Mouse (Mus musculus) heart, adult 2 months (tissue): ENCODE measurements around the gene Upp2. TPM values are rescaled to one million over a fixed set of nuclear protein-coding genes. Genes with fewer than 3 reads are reported as not detected.

Experiments used
- DNase-seq, 2 experiments: peaks; one replicate each; pipeline ENCODE4 v3.0.0; 2021
- H3K27ac ChIP-seq: fragments of 200-600 bp; 2 replicates; pipeline ENCODE4 v1.8.1; 2022
- H3K27me3 ChIP-seq: fragments of 200-500 bp; 2 replicates; pipeline ENCODE4 v1.6.1; 2012; ENCODE audit warnings: mild to moderate bottlenecking, low read length, inconsistent platforms, mixed read lengths; ENCODE audit not compliant: control insufficient read depth, insufficient read depth
- H3K36me3 ChIP-seq: fragments of 200-500 bp; 2 replicates; pipeline ENCODE4 v1.6.1; 2012; ENCODE audit warnings: low read length, inconsistent platforms; ENCODE audit not compliant: control insufficient read depth, insufficient read depth
- H3K4me1 ChIP-seq: fragments of 200-500 bp; 2 replicates; pipeline ENCODE4 v1.6.1; 2011; ENCODE audit warnings: low read length; ENCODE audit not compliant: control insufficient read depth, insufficient read depth
- H3K4me3 ChIP-seq: fragments of 200-600 bp; 2 replicates; pipeline ENCODE4 v1.8.1; 2022
- H3K79me2 ChIP-seq: fragments of 200-500 bp; replicated peaks from 2 replicates; pipeline ENCODE4 v1.6.1; 2012; ENCODE audit warnings: mild to moderate bottlenecking, inconsistent platforms, low read length, moderate library complexity, mixed read lengths; ENCODE audit not compliant: control insufficient read depth, insufficient read depth
- H3K9ac ChIP-seq: fragments of 200-500 bp; 2 replicates; pipeline ENCODE4 v1.6.1; 2012; ENCODE audit warnings: low read depth, mild to moderate bottlenecking, control low read depth, inconsistent platforms, low read length, mixed read lengths
- CTCF ChIP-seq: fragments of 200-600 bp; IDR thresholded peaks from 2 replicates; pipeline ENCODE4 v1.8.1; 2022; ENCODE audit warnings: antibody characterized with exemption, mild to moderate bottlenecking, moderate library complexity
- EP300 ChIP-seq: fragments of 200-500 bp; IDR thresholded peaks from 2 replicates; pipeline ENCODE4 v1.6.1; 2011; ENCODE audit warnings: low read depth, low read length, control low read depth; ENCODE audit not compliant: insufficient read depth
- POLR2A ChIP-seq: fragments of 200-500 bp; IDR thresholded peaks from 2 replicates; pipeline ENCODE4 v1.6.1; 2011; ENCODE audit warnings: mild to moderate bottlenecking, low read depth, low read length, control low read depth; ENCODE audit not compliant: insufficient read depth
- WGBS: fragments of 180-500 bp; shearing (Covaris S2); methylation state at CpG from one replicate; pipeline ENCODE4 v1.1.7; 2018; 5-methylcytosine and 5-hydroxymethylcytosine counted together
- intact Hi-C: fragments of 180-260 bp; cut with DNase I; formaldehyde crosslinking; loops from one replicate; pipeline ENCODE4 v1.15.1; 2025
- polyA plus RNA-seq: library from polyadenylated mRNA; depleted of rRNA; stranded (reverse); fragments of >200 nt; gene quantifications from 2 replicates; pipeline ENCODE4 v1.2.3, GENCODE M21; 2012
- total RNA-seq, 2 experiments: library from RNA; stranded (reverse); gene quantifications; 2 replicates each; pipeline ENCODE4 v1.2.3; 2021

The Upp2 gene
- total and polyA plus RNA-seq, 3 experiments: 2.2 to 3.3 (median 3.0) TPM

- TF ChIP-seq EP300 (no peak), CTCF (no peak)
- Histone ChIP-seq H3K79me2 (no peaks in the 10 kb centered on the region), H3K36me3 (no peaks in the 10 kb centered on the region), H3K27me3 (no peaks in the 10 kb centered on the region), H3K4me1 (no peaks in the 10 kb centered on the region), H3K4me3 (no peak overlapping the region), H3K27ac (no peak overlapping the region), H3K9ac (no peak overlapping the region)
- intact Hi-C loops: no loop called here
- WGBS: 50% methylated on average over 2 of the region's 2 CpGs
- no peak for DNase-seq
These were observed 185.8 kb downstream of the Upp2 start for GRCm38 (mm10) chr2:58752891-58753290.

GRCm38 (mm10) chr2:58754736-58755135, 187.6 kb downstream of the Upp2 start:
- Histone ChIP-seq H3K4me1 (no peaks in the 10 kb centered on the region), H3K4me3 (no peak overlapping the region), H3K36me3 (no peaks in the 10 kb centered on the region), H3K27ac (no peak overlapping the region), H3K9ac (no peak overlapping the region), H3K79me2 (no peaks in the 10 kb centered on the region), H3K27me3 (no peaks in the 10 kb centered on the region)
- intact Hi-C loops: no loop called here
- no peak for TF ChIP-seq POLR2A
- 73% methylated on average over 3 of the region's 3 CpGs for WGBS
- no peak for DNase-seq

- no peaks in the 10 kb centered on the region for H3K79me2 ChIP-seq
- intact Hi-C loops: no loop called here
- TF ChIP-seq POLR2A: no peak
- TF ChIP-seq CTCF: no peak
- no peak for TF ChIP-seq EP300
- H3K27ac ChIP-seq: no peak overlapping the region
- DNase-seq: no peak
- no peaks in the 10 kb centered on the region for H3K36me3 ChIP-seq
- no peaks in the 10 kb centered on the region for H3K4me1 ChIP-seq
- no peak overlapping the region for H3K4me3 ChIP-seq
- no peaks in the 10 kb centered on the region for H3K27me3 ChIP-seq
- WGBS: 57% methylated on average over 2 of the region's 2 CpGs
- H3K9ac ChIP-seq: no peak overlapping the region
These were observed 191.0 kb downstream of the Upp2 start for GRCm38 (mm10) chr2:58758081-58758480.

- DNase-seq: no peak
- H3K4me1 ChIP-seq: no peaks in the 10 kb centered on the region
- no peak overlapping the region for H3K9ac ChIP-seq
- H3K27me3 ChIP-seq: no peaks in the 10 kb centered on the region
- H3K27ac ChIP-seq: no peak overlapping the region
- no peak overlapping the region for H3K4me3 ChIP-seq
- no peaks in the 10 kb centered on the region for H3K36me3 ChIP-seq
- TF ChIP-seq POLR2A (no peak), EP300 (no peak), CTCF (no peak)
- H3K79me2 ChIP-seq: no peaks in the 10 kb centered on the region
- intact Hi-C loops: no loop called here
- 42% methylated on average over 5 of the region's 5 CpGs for WGBS
These were observed 192.6 kb downstream of the Upp2 start for GRCm38 (mm10) chr2:58759676-58760075.

- Histone ChIP-seq H3K36me3 (no peaks in the 10 kb centered on the region), H3K27ac (no peak overlapping the region), H3K4me1 (no peaks in the 10 kb centered on the region), H3K9ac (no peak overlapping the region), H3K4me3 (no peak overlapping the region), H3K79me2 (no peaks in the 10 kb centered on the region), H3K27me3 (no peaks in the 10 kb centered on the region)
- WGBS: 69% methylated on average over 8 of the region's 8 CpGs
- intact Hi-C loops: no loop called here
- no peak for DNase-seq
- no peak for TF ChIP-seq POLR2A
- TF ChIP-seq CTCF: no peak
These were observed 198.0 kb downstream of the Upp2 start for GRCm38 (mm10) chr2:58765141-58765540.

- TF ChIP-seq POLR2A (no peak), EP300 (no peak), CTCF (no peak)
- WGBS: 89% methylated on average over 9 of the region's 9 CpGs
- H3K9ac ChIP-seq: no peak overlapping the region
- no peak overlapping the region for H3K4me3 ChIP-seq
- no peaks in the 10 kb centered on the region for H3K27me3 ChIP-seq
- H3K79me2 ChIP-seq: no peaks in the 10 kb centered on the region
- no peak for DNase-seq
- intact Hi-C loops: no loop called here
- H3K36me3 ChIP-seq: no peaks in the 10 kb centered on the region
- H3K4me1 ChIP-seq: no peaks in the 10 kb centered on the region
- H3K27ac ChIP-seq: no peak overlapping the region
These were observed 206.7 kb downstream of the Upp2 start for GRCm38 (mm10) chr2:58773833-58774232.
